Mouse (Mus musculus) urinary bladder, postnatal 25 days (tissue): ENCODE measurements around the gene Ttc39d.
A peak's percentile ranks its signal among the peaks of the same experiment; 100 is the strongest.
"Not testable (repeated sequence)": the region's sequence is repeated elsewhere in the genome, so short reads cannot be mapped to it uniquely, and the experiment has no call there.

Source experiments
- DNase-seq: peaks from one replicate; pipeline ENCODE4 v3.0.0; 2022; ENCODE audit warnings: low spot score

Gene Ttc39d

DNA sequence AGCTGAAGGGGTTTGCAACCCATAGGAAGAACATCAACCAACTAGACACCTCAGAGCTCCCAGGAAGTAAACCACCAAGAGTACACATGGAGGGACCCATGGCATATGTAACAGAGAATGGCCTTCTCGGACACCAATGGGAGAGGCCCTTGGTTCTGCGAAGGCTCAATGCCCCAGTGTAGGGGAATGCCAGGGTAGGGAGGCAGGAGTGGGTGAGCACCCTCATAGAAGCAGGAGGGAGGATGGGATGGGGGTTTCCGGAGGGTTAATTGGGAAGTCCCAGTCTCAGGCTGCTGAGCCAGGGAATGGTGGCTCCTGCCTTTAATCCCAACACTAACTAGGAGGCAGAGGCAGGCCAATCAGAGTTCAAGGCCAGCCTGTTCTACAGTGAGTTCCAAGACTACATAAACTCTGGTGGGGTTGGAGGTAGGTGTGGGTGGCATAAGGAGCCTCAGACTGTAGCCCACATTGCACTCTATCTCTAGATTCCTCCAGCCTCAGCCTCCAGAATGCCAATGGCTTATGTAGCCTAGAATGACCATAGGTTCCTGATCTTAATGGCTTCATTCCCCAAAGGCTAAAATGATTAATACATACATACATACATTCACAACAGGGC lies 8.0 kb upstream of the Ttc39d start:
- DNase-seq, result no peak

DNA sequence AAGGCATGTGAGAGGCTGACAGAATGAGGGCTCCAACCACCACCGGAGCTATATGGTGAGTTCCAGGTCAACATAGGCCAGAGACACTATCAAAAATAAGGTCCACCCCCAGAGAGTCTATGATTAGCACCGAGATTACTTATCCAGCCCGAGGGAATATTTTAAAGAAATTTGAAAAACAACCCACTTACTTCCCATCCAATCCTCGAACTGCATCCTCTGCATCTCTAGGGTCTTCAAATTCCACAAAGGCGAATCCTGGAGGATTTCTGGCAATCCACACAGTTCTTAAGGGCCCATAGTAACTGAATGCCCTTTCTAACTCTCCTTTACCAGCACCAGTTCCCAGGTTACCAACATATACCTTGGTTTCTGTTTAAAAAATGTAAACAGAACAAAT lies 1.6 kb upstream of the Ttc39d start:
- DNase-seq, result no peak

DNA sequence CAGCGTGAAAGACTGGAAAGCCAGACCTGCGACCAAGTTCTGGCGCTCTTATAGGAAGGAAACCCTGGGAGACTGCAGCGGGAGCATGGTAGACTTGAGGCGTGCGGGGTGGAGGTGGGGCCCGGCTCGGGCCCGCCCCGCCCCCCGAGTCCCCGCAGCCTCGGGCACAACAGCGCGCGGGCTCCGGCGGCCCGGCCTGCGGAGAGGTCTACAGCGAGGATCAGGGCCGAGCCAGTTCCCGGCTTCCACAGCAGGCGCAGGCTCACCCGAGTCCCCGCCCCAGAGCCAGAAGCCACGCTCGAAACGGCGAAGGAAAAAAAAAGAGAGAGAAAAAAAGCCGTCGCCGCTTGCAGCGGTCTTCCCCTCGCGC lies 974 bp upstream of the Ttc39d start:
- DNase-seq, result peak; percentile 39

DNA sequence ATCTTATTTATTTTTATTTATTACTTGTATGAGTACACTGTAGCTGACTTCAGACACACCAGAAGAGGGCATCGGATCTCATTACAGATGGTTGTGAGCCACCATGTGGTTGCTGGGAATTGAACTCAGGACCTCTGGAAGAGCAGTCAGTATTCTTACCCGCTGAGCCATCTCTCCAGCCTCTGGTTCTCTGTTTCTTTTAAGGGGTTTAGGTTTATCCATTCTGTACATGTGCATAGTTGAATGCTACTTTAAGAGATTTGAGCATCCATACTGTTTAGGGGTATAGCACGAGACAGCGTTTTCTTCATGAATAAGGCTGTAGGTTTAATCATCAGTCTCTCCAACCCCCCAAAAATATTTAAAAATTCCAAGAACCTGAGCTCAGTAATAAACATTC lies 6.7 kb downstream of the Ttc39d start:
- DNase-seq, result not testable (repeated sequence)

DNA sequence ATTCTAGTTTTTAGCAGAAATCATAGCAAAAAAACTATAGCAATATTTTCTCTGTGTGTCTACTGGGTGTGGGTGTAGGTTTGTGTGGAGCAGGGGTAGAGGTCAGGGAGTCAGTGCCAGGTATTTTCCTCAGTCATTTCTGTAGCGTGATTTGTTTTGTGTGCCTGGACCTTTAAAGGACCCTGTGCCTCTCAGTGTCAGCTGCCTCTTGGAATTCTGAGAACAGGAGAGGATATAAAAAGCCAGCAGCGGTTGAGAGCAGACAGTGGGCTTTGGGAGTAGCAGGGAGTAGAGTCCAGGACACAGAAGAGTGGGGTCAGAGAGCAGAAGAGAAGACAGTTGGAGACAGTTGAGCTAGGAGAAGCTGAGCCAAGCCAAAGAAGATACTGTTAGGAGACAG lies 12.9 kb downstream of the Ttc39d start:
- DNase-seq, result no peak

DNA sequence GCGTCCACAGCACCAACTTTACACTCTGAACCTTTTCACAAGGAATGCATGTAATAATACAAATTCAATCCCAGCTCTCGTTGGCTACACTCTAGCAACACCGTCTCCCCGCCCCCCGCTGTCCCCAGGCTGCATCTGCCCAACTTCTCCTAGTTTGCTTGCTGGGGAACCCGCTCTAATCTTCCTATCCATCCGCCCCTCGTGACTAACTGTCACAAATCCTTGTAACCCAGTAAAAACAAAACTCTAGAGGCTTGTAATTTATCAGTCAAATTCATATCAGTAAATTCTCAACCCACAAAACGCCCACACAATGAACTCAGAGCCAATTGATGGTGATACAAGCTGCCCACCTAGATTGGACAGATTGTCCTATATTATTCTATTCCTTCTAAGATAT lies 13.9 kb downstream of the Ttc39d start:
- DNase-seq, result no peak

DNA sequence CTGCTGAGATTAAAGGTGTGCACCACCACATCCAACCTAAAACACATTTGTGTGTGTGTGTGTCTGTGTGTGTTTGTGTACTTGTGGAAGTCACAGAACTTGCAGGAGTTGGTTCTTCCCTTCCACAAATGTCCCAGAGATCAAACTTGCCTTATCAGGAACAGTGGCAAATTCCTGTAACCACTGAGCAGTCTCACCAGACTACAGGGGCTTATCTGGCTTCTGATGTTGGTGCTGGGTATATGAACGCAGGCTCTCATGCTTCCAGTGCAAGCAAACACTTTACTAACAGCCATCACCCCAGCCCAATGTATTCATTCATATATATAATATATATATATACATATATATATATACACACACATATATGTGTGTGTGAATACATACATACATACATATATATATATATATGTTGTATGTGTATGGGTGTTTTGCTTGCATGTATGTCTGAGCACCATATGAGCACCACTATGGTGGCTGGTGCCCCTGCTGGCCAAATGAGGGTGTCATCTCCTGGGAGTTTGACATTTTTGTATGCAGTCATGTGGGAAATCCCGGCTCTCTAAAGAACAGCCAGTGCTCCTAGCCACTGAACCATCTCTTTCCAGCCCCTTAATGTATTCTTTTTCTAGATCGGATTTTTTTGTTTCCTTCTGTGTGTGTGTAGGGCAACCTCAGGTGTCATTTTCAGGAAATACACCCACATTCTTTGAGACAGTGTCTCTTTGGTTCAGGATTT lies 14.8 kb downstream of the Ttc39d start:
- no peak for DNase-seq

DNA sequence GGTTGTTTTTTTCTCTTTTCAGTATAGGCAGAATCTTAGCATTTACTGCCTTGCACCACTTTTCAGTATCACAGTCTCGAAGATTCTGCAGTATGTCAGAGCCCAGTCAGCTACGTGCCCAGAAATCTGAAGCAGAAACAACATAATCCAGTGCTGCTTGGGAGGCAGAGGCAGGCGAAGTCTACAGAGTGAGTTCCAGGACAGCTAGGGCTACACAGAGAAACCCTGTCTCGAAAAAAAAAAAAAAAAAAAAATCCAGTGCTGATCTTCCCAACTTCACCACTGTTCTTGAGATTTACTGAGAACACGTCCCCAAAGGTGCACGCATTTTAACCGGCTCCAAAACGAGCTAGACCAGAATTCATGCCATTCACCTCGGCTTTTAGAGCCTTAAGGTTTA lies 16.6 kb downstream of the Ttc39d start:
- DNase-seq, result no peak

DNA sequence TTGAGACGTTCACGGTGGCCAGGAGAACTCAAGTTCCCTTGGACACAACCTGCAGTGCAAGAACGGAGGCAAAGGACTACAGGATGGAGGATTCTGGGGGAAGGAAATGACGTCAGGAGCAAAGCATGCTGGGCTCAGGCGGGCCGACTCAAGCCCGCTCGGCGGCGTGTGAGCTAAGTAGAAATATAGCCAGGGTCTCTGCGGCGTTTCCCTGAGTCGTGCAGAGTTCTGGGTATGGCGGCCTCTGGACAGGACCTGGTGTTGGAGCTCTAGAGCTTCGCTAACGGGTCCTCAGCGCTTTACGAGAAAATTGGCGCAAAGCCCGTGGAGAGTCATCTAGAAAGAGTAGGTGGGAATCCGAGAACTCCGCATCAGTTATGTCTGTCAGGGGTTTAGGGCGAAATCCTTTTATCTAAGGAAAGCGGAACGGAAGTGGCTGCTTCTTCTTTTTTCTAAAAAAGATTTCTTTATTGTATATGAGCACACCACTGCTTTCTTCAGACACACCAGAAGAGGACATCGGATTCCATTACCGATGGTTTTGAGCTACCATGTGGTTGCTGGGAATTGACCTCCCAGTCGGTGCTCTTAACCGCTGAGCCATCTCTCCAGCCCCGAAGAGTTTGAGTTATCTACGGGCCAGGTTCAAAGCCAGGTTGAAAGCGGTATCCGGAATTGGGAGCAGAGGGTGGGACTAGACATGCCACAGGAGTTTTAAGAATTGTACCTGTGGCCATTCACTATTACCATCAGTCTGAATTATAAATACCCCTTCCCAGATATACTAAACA lies 17.3 kb downstream of the Ttc39d start, which contains the start of gene Gemin6:
TSS of gene Gemin6 (plus strand) at position 116 of the 791 bp plus-strand sequence.
- DNase-seq, result peak; percentile 62

DNA sequence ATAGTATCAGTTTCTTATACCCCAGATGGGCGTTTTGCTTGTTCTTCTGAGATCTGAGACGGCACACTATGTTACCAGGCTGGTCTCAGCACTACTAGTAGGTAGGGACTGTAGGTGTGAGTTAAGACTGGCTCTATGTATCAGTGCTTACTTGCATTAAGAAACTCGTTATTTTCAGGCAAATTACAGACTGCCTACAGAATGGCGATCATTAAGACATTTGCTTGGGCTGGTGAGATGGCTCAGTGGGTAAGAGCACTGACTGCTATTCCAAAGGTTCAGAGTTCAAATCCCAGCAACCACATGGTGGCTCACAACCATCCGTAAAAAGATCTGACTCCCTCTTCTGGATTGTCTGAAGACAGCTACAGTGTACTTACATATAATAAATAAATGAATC lies 17.9 kb downstream of the Ttc39d start:
- DNase-seq, result not testable (repeated sequence)

DNA sequence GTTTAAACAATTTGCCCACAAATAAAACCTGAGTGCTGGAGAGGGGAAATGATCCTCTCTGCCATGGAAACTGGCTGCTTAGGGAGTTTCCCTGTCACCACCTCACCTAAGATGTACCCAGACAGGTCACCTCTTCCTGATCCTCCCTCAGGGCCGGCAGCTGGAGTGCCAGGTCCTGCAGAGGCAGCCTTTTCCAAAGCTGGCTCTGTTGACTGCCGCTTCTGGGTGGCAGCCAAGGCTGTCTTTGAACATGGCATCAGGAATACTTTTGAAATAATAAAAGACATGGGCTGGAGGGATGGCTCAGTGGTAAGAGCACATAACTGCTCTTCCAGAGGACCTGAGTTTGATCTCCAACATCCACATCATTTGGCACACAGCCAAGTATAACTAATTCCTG lies 22.1 kb downstream of the Ttc39d start:
- DNase-seq, result no peak

DNA sequence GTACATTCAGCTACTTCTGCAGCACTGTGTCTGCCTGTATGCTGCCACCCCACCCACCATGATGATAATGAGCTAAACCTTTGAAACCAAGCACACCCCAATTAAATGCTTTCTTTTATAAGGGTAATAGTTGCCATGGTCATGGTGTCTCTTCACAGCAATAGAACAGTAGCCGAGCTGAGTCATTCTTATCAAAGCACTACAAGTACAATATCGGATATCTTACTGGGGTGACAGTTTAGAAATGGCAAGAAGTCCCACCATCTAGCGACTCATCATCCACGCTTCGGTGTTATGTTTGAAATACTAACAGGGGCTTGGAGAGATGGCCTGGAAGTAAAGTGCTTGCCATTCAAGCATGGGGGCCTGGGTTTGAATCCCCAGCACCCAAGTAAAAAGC lies 26.6 kb downstream of the Ttc39d start:
- DNase-seq, result no peak

DNA sequence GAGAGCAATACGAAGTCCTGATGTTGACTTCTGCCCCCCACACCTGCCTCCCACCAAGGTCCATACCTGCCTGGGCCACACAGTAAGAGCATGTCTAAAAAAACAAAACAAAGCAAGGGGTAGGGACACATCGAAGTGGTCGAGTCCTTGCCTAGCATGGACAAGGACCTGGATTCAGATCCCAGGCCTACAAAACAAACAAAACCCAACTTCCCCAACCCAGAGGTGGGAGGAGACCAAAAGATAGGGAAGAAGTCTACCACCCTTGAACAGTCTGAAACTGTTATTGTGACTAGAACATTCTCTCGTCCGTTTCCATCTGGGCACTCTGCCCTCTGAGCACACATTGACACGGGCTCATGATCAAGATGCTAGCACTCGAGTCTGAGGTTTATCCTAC lies 27.1 kb downstream of the Ttc39d start:
- DNase-seq, result no peak

DNA sequence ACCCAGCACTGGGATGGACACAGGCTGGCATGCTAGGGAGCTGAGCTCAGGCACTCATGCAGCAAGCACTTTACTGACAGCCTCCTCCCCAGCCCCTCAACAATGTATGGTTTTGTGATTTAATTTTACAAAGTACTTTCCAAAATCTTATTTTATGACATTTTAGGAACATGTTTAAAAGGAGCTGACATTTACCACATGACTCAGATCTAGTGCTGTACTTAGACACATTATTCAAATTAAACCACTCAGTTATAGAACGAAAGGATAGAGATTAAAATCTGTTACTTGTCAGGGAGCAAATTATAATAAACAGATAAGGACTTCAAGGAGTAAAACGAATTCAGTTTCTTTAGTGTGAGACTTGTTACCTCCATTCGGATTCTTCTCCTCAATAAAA lies 28.2 kb downstream of the Ttc39d start:
- no peak for DNase-seq

DNA sequence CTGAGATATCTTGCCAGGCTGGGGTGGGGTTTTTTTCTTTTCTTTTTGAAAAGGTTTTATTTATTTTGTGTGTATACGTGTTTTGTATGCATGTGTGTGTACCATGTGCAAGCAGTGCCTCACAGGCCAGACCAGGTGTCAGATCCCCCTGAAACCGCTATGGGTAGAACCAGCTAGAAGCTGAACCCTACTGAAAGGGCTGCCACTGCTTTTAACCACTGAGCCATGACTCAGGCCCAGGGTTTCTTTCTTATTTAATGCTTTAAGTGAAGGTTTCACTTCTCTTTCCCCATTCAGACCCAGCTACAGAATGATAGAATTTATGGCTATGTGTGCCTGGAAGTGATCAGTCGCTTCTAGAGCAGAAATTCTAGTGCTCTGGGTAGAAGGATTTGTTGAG lies 29.5 kb downstream of the Ttc39d start:
- DNase-seq, result no peak

DNA sequence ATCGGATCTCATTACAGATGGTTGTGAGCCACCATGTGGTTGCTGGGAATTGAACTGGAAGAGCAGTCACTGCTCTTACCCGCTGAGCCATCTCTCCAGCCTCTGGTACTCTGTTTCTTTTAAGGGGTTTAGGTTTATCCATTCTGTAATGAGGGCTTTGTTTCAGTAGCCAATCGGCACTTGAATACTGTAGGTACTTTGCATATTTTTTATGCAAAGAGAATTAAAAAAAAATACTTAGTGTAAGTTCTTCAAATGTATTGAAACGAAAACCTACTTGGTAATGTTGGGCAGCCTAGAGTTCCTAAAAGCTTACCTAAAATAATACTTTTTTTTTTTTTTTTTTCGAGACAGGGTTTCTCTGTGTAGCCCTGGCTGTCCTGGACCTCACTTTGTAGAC lies 30.2 kb downstream of the Ttc39d start:
- DNase-seq, result no peak

DNA sequence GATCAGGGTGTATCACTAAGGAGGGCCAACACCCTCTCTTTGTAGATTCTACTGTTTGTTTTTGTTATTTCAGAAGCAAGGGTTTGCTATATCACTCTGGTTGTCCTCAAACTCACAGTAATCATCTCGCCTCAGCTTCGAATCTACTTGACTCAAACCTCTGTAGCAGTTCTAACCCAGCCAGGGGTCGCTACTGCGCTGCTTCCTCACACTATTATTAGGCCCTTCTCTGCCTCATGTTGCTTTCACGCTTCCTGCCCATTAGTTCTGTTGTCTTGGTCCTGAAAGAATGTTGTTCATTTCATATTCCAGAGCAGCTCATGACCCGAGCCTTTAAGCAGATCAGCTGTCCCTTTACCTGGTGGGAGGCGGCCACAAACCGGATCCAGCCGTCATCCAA lies 34.3 kb downstream of the Ttc39d start:
- no peak for DNase-seq

DNA sequence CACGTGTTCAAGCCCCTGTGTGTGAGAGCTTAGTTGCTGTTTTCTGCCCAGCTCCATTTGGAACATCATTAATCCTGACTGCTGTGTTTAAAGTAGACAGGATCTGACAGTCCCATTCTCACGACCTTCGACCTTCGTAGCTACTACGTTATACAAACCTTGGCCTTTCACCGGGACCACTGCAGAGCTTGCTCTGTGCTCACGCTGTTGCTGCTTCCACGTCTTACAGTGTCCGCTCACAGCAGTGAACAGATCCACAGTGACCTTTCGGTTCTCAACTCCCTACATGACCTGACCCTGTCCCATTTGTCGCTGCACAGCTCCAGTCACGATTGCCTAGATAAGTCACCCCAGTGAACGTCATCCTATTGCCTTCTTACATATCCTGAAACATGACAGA lies 35.9 kb downstream of the Ttc39d start:
- no peak for DNase-seq

DNA sequence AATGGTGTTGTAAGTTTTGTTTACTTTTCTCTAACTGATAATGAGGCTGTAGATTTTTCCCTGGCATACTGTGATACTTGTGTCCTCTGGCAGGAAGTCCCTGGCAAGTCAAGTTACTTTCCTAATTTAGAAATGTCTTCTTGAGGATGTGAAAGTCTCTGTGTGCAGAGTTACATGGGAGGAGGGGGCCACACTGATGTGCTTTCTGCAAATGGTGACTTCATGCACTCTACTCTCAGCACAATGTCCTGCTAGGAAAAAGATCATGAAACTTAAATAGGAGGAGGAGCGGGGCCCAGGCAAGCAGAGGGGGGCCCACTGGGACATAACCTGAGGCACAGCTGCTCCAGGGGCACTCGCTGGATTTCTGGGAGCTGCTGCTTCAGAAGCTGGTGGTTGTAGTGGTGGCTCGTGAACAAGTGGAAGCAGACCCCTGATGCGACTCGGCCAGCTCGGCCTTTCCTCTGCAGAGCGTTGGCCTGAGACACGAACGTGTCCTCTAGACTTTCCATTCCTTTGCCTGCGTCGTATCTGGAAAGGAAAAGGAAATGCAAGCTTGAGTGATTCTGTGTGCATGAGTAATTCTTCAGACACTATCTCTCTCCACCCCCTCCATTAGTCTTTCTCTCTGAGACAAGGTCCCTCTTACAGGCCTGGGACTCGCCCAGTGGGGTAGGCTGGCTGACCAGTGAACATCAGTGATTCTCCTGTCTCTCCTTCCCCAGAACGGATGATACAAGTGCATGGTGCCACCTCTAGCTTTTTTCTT lies 45.7 kb downstream of the Ttc39d start:
- no peak for DNase-seq

DNA sequence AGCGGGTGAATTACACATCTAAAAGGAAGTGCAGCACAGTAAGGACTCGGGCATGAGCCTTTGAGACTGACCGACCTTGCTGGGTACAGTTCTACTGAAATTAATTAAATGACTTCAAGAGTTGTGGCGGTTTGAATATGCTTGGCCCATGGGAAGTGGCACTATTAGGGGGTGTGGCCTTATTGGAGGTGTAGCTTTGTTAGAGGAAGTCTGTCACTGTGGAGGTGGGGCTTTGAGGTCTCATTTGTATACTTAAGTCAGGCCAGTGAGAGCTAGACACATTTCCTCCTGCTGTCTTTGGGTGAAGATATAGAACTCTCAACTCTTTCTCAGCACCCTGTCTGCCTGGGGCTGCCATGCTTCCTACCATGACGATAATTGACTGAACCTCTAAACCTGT lies 47.2 kb downstream of the Ttc39d start:
- DNase-seq, result no peak

DNA sequence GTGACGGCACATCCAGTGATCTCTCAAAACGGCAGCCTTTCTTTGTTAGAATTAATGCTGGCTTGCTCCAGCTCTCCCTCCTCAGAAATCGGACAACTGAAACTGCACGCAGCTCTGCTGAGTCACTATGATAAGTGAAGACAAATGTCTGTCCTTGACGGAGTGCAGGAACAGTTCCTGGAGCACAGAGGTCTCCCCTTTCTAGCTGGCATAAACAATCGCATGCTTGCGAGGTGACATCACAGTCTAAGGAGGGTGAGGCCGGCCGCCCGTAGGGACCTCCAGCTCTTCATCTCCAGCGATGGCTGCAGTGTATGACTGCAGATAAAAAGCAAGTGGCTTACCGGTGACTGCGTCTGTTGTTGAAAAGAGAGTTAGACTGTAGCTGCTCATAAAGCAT lies 47.9 kb downstream of the Ttc39d start:
- peak; percentile 49 for DNase-seq

DNA sequence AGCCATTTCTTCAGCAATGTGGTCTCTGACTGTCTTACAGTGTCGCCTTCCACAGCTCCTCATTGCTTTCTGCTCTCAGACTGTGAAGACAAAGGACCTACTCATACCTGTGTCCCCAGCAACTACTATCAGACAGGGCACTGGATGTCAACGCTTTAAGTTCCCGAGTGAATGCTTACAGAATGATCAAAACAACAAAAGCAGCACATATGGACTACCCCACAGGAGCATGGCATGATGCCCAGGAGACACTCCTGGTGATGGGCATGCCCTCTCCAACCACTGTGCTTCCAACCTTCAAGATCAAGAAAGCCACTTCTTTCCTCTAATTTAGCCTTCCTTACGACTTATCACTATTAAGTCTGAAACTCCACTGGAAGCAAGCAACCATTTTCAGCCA lies 59.8 kb downstream of the Ttc39d start:
- DNase-seq, result no peak
